Mouse (Mus musculus) embryonic stem cell, embryonic (primary cell): ENCODE measurements around the gene D16Ertd472e.

Source experiments
- CTCF ChIA-PET, 4 experiments: fragments of 300-600 bp in 2 of 4; fragments of 350-600 bp in 2 of 4; sonication (Branson Sonifier 250); formaldehyde crosslinking; loops; one replicate each; lab custom pipeline; 2022; ENCODE audit warnings: inconsistent platforms in 2 of 4; lab: Charles Lee
- POLR2A ChIA-PET, 4 experiments: fragments of 300-600 bp in 2 of 4; fragments of 350-600 bp in 2 of 4; sonication (Branson Sonifier 250); formaldehyde crosslinking; loops; one replicate each; lab custom pipeline; 2022; ENCODE audit warnings: antibody characterized with exemption in 4 of 4, inconsistent platforms in 1 of 4; lab: Charles Lee

Gene D16Ertd472e

GRCm38 (mm10) chr16:78576478-78577084 lies at the start of gene D16Ertd472e:
TSS of gene D16Ertd472e (minus strand) at chr16:78576708.
- ChIA-PET CTCF (no interaction called here), POLR2A (interaction anchor here in 1 of 4 experiments (1.0 to 4.6 kb wide), 5 partner anchors 12 to 20 kb away, joined by 3 to 125 read pairs (median 3); no protein-coding TSS in a partner anchor)

DNA sequence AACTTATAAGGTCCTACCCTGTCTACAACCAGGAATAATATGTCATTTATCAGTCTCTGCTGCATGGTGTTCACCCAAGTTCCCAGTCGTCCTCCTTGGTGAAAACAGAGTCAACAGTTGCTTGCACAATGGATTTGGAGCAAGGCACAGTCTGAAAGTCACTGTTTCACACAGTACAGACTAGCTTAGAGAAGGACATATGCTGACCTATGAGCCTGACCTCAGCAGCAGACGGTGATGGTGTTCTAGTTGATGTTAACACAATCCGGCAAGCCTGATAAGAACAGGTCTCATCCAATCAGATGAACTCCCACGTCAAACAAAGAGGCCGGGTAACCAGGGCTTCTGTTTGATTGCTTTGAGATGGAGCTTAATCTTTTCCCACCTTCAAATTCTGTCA lies 46.2 kb upstream of the D16Ertd472e start:
- ChIA-PET POLR2A (no interaction called here), CTCF (interaction anchor here in 1 of 4 experiments (1.0 kb wide), 1 partner anchor 13 kb away, joined by 3 read pairs; no protein-coding TSS in a partner anchor)

- POLR2A ChIA-PET, result interaction anchor here in 1 of 4 experiments (0.7 kb wide), 1 partner anchor 370 kb away, joined by 3 read pairs; no protein-coding TSS in a partner anchor
- CTCF ChIA-PET, result interaction anchor here in 2 of 4 experiments (0.6 to 2.2 kb wide), 2 partner anchors 16 kb away, joined by 5 to 8 read pairs; no protein-coding TSS in a partner anchor
These were observed 42.9 kb upstream of the D16Ertd472e start for GRCm38 (mm10) chr16:78619386-78619785.

DNA sequence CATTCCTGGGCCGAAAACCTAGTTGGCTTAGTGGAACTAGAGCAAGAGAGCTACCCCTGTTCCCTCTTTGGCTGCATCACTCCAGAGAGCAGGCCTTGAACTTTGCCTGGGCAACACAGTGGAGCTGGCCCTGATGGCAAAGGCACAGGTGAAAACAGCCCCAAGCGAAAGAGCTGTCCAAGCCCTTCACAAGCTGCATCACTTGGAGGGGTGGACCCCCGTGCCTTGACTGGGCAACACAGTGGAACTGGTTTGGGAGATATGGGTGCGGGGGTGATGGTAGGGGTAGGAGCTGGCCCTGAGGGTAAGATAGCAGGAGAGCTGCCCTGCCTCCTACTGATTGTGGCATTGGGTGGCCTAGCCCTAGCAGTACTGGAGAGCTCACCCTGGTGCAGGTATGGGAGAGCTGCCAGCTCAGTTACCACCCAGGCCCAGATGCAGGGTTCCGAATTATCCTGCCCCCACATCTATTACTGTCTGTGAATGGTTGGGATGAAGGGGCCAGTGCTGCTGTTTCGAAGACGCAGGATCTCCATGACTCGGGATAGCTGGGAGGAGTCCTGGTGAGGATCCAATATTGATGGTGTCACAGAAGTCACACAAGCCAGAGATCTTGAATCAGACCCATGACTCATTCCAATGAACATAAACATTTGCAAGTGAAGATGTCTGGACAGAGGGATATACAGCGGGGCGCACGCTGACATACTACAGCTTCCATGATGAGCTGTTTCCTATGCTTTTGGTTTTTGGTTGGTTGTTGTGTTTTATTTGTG lies 41.4 kb upstream of the D16Ertd472e start:
- POLR2A ChIA-PET, result interaction anchor here in 3 of 4 experiments (0.5 to 1.7 kb wide), 6 partner anchors 12 to 241 kb away, joined by 3 to 8 read pairs (median 4); partner anchors contain the start of gene Btg3 (in 1 of the 3)
- CTCF ChIA-PET, result interaction anchor here in 2 of 4 experiments (1.0 to 2.2 kb wide), 2 partner anchors 18 to 19 kb away, joined by 3 to 8 read pairs; no protein-coding TSS in a partner anchor

GRCm38 (mm10) chr16:78606202-78606601 lies 29.7 kb upstream of the D16Ertd472e start:
- CTCF ChIA-PET, result interaction anchor here in 1 of 4 experiments (0.6 kb wide), 1 partner anchor 357 kb away, joined by 4 read pairs; no protein-coding TSS in a partner anchor
- POLR2A ChIA-PET, result interaction anchor here in 2 of 4 experiments (0.5 to 1.3 kb wide), 3 partner anchors 12 to 52 kb away, joined by 3 to 8 read pairs (median 3); no protein-coding TSS in a partner anchor

- ChIA-PET CTCF (no interaction called here), POLR2A (interaction anchor here in 1 of 4 experiments (1.3 kb wide), 1 partner anchor 12 kb away, joined by 4 read pairs; no protein-coding TSS in a partner anchor)
These were observed 22.4 kb upstream of the D16Ertd472e start for GRCm38 (mm10) chr16:78598919-78599318.

DNA sequence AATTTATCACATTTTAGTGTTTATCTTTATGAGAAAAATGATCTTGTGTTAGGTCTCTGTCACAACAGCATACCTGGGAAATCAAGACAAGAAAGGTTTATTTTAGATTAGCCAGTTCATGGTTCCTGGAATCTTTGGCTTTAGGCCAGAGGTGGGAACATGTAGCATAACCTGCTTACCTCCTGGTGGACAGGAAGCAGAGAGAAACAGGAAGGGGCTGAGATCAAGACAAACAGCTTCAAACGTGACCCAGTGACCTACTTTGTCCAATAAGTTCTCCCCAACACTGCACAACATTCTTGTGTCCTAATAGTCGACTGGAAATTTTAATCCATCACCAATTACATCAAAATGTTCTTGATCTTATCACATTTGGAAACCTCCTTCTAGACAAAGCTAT lies 19.9 kb upstream of the D16Ertd472e start:
- ChIA-PET POLR2A (interaction anchor here in 2 of 4 experiments (0.7 to 1.2 kb wide), 3 partner anchors 21 to 37 kb away, joined by 3 read pairs; no protein-coding TSS in a partner anchor), CTCF (no interaction called here)

- POLR2A ChIA-PET, result no interaction called here
- CTCF ChIA-PET, result no interaction called here
These were observed 19.3 kb upstream of the D16Ertd472e start for GRCm38 (mm10) chr16:78595821-78596220.

- ChIA-PET POLR2A (interaction anchor here in 1 of 4 experiments (0.7 kb wide), 1 partner anchor 158 kb away, joined by 4 read pairs; no protein-coding TSS in a partner anchor), CTCF (interaction anchor here in 1 of 4 experiments (0.6 kb wide), 1 partner anchor 43 kb away, joined by 3 read pairs; no protein-coding TSS in a partner anchor)
These were observed 17.6 kb upstream of the D16Ertd472e start for GRCm38 (mm10) chr16:78594154-78594553.

GRCm38 (mm10) chr16:78591130-78591529 lies 14.6 kb upstream of the D16Ertd472e start:
- POLR2A ChIA-PET, result no interaction called here
- CTCF ChIA-PET, result no interaction called here

- ChIA-PET CTCF (no interaction called here), POLR2A (interaction anchor here in 2 of 4 experiments (0.6 to 4.2 kb wide), 7 partner anchors 11 to 217 kb away, joined by 3 to 20 read pairs (median 3); no protein-coding TSS in a partner anchor)
These were observed 12.3 kb upstream of the D16Ertd472e start for GRCm38 (mm10) chr16:78588821-78589220.

DNA sequence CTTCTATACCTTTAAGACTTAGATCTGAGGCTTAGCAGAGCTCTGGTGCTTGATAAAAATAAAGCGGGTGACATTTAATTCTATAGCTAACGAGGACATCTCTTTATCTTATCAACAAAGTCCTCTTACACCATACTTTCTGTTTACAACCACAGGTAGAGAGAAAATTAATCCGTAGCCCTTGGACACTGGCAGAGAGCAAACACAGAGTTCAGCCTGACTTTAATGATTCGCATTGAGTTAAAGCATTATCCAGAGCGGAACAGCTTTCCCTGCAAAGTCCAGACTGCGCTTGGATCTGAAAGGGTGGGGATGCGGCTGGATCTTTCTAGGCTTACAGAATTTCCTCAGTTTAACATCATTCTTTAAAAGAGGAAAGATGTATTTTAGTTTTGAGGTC lies 10.1 kb upstream of the D16Ertd472e start:
- CTCF ChIA-PET, result no interaction called here
- POLR2A ChIA-PET, result interaction anchor here (0.6 to 4.2 kb wide), 6 partner anchors 8 to 131 kb away, joined by 3 to 20 read pairs (median 4); no protein-coding TSS in a partner anchor

DNA sequence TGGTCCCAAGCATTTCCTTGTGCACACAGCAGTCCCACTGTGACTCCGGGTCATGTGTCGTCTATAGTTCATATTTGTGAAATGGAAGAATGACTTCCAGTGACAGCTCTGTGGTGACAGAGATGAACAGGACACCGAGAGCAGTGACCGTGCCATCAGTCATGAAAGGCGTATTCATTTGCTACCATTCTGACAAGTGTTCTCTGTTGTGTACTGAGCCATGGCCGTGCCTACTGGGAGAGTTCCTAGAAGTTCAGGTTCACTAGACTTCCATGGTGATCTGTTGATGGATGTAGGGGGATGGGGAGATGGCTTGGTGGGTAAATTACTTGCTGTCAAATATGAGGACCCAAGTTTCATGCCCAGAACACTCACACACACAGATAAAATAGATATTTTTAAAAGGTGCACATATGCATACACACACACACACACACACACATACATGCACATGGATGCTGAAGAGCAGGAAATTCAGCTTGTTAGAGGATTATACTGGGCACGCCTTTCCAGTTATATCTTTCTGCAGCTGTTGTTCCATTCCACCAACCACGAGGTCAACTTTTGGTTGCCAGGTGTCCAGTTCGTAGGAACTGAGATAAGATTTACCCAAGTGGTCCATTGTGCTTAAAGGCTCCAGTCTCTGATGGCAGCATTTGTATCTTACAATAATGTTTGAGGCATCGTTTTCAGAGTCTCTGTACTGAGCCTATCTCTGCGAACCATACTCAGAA lies 9.3 kb upstream of the D16Ertd472e start:
- POLR2A ChIA-PET, result interaction anchor here in 2 of 4 experiments (0.7 to 4.2 kb wide), 3 partner anchors 8 to 13 kb away, joined by 3 to 20 read pairs (median 4); no protein-coding TSS in a partner anchor
- CTCF ChIA-PET, result no interaction called here

DNA sequence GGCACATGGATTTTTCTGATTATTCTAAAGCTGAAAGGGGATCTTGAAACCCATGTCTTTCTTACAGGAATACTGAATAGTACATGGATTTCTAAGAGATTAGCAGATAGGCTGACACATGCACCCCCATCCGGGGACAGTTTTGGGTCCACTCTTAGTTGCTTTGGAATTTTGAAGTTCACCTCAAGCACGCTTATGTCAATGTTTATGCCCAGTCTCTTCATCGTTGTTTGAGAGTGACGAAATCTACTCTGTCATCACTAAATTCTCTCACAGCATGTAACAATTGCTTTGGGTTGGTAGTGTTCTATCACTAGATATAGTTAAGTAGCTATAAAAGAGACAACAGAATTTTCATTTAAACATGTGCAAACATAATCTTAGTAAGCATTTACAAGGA lies 8.7 kb upstream of the D16Ertd472e start:
- POLR2A ChIA-PET, result no interaction called here

GRCm38 (mm10) chr16:78583968-78584367 lies 7.5 kb upstream of the D16Ertd472e start:
- ChIA-PET CTCF (no interaction called here), POLR2A (no interaction called here)

More for the DNA sequence above, 8.7 kb upstream of the D16Ertd472e start:
- CTCF ChIA-PET, result no interaction called here

GRCm38 (mm10) chr16:78580387-78580786 lies 3.9 kb upstream of the D16Ertd472e start:
- CTCF ChIA-PET, result no interaction called here
- POLR2A ChIA-PET, result no interaction called here

DNA sequence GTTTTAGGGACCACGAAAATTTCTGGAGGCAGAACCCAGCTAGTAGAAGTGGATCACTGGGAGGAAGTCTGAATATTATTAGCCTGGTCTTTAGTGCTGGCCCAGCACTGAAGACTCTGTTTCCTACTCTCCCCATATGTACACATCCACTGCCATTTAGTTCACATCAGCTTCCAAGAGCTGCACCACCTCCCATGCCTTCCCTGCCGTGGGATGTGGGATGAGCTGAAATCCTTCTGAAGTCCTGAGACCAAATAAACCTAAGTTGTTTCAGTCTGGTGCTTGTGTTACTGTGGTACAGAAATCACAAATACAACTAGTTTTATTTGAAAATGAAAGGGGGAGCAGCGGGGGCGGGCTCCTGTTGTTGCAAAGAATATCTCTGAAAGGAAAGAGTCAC lies 2.9 kb upstream of the D16Ertd472e start:
- CTCF ChIA-PET, result no interaction called here
- POLR2A ChIA-PET, result interaction anchor here in 1 of 4 experiments (0.6 to 2.8 kb wide), 4 partner anchors 9 to 30 kb away, joined by 3 to 20 read pairs (median 4); no protein-coding TSS in a partner anchor

DNA sequence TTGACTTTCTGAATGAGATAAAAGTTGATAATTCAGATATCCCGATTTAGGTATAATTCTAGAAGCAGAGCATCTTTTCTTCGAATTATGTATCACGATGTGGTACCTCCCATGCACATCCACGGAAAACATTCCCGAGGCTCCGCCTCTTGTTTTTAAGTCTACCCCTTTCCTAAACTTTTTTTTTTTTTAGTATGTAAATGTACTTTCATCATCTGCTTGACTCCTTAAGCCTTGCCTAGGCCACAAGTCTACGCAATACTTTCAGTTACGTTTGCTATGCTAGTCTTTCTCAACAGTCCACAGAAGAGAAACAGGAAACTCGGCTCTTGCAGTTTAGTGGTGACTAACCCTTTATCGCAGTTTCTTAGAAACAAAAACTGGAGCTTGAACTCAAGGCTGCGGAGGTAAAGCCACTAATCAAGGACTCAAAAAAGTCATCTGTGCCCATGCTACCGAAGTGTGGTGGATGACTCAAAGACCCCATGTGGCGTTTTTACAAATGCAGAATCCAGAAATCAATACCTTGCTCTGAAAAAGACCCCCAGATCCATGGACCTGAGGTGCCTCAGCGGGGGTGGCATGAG lies 670 bp upstream of the D16Ertd472e start:
- CTCF ChIA-PET, result interaction anchor here in 1 of 4 experiments (0.5 kb wide), 1 partner anchor 129 kb away, joined by 4 read pairs; no protein-coding TSS in a partner anchor
- POLR2A ChIA-PET, result interaction anchor here in 2 of 4 experiments (0.7 to 2.8 kb wide), 9 partner anchors 9 to 1064 kb away, joined by 3 to 20 read pairs (median 3); no protein-coding TSS in a partner anchor
